Comparison of ENCODE assay signal across 8 mouse cellular contexts in the genomic region with DNA sequence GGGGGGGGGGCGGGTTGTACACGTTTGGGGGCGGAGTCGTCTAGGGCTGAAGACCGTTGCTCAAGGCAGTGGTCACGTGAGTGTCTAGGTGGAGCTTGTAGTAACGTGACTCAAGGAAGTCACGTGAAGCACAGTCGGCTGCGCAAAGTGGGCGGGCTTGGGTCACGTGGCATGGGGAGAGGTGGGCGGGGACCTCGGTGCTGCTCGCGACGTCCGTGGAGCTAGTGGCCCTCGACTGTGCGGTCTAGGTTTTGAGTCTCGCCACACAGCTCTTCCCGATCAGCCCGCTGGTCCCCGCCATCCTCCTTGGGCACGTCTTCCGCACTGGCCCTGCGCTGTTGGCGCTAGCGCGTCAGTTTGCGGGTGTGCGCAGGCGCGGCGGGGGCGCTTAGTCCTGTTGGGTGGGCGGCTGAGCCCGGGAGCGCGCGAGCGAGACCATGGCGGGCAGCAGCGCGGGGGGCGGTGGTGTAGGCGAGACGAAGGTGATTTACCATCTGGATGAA. TPM values are rescaled to one million over a fixed set of nuclear protein-coding genes. Genes with fewer than 3 reads are reported as not detected.
DNase-seq lines count a peak whose midpoint lies in the region; ATAC-seq and TF ChIP-seq lines count a peak whose summit lies in the region.

A gene (plus strand): TSS at position 200 of the 503 bp plus-strand sequence.

- peak; percentile 53 for ATAC-seq in heart, embryonic 15.5 days (replicated peaks; ENCODE audit: insufficient number of reproducible peaks, insufficient read depth, low FRiP score, low read depth)
- ATAC-seq in liver, postnatal 0 days, result peak; percentile 40
- ATAC-seq in neural tube, embryonic 14.5 days (ENCODE audit: low read depth), result peak; percentile 61

- WGBS in forebrain, embryonic 10.5 days, result under 1% methylated on average over 48 of the region's 48 CpGs
- WGBS in heart, embryonic 15.5 days, result under 1% methylated on average over 46 of the region's 48 CpGs
- WGBS in liver, postnatal 0 days (ENCODE audit: insufficient replicate concordance), result under 1% methylated on average over 48 of the region's 48 CpGs
- WGBS in neural tube, embryonic 14.5 days, result under 1% methylated on average over 41 of the region's 48 CpGs

- in situ Hi-C loops in CH12.LX (cut with MboI; ENCODE audit: low pct_ligation_motif_present, low pct_unique_long_range_greater_than_20kb, low sequenced_read_pairs), result loop anchor here (25.0 kb wide), 1 partner anchor 913 kb away; a partner anchor contains a TSS

- no peak for TF ChIP-seq EP300 in CH12.LX (IDR thresholded peaks at IDR 0.05; ENCODE audit: low read length)
- peak; percentile 38; the same call in 1 of the 2 replicates for TF ChIP-seq EP300 in liver, postnatal 0 days (IDR thresholded peaks at IDR 0.05; ENCODE audit: low read depth)

- peaks cover 12 to 62% of the 10 kb centered on the region in 2 experiments for H3K4me1 ChIP-seq in CH12.LX (ENCODE audit: control insufficient read depth in 1 of 2, insufficient read depth in 2 of 2)
- peaks cover 68% of the 10 kb centered on the region for H3K4me1 ChIP-seq in forebrain, embryonic 10.5 days
- peaks cover 51% of the 10 kb centered on the region for H3K4me1 ChIP-seq in heart, embryonic 15.5 days (replicated peaks)
- peaks cover 25% of the 10 kb centered on the region for H3K4me1 ChIP-seq in liver, postnatal 0 days (ENCODE audit: insufficient read depth)
- peaks cover 35% of the 10 kb centered on the region for H3K4me1 ChIP-seq in neural tube, embryonic 14.5 days (ENCODE audit: control insufficient read depth, insufficient read depth, low read length)

- TF ChIP-seq CTCF in CH12.LX (conservative IDR thresholded peaks at IDR 0.05 in 1 of 2, IDR thresholded peaks at IDR 0.05 in 1 of 2; ENCODE audit: low read depth in 2 of 2, low read length in 2 of 2), result no peak
- TF ChIP-seq CTCF in liver, postnatal 0 days (IDR thresholded peaks at IDR 0.05; ENCODE audit: low read depth), result no peak

- TF ChIP-seq RAD21 in CH12.LX (IDR thresholded peaks at IDR 0.05; ENCODE audit: low read depth, low read length), result no peak

- H3K27me3 ChIP-seq in CH12.LX (replicated peaks), result no peaks in the 10 kb centered on the region
- H3K27me3 ChIP-seq in forebrain, embryonic 10.5 days (ENCODE audit: poor library complexity, severe bottlenecking), result no peaks in the 10 kb centered on the region
- H3K27me3 ChIP-seq in heart, embryonic 15.5 days, result no peaks in the 10 kb centered on the region
- H3K27me3 ChIP-seq in liver, postnatal 0 days (ENCODE audit: insufficient read depth, low read length), result no peaks in the 10 kb centered on the region
- no peaks in the 10 kb centered on the region for H3K27me3 ChIP-seq in neural tube, embryonic 14.5 days (ENCODE audit: control insufficient read depth, insufficient read depth, low read length)

- dilution Hi-C loops in CH12.LX (cut with MboI; ENCODE audit: extremely low pct_ligation_motif_present, extremely low pct_unique_long_range_greater_than_20kb, low sequenced_read_pairs), result no loop called here

- peak within 1 kb of the TSS; percentile 57 for H3K9ac ChIP-seq in CH12.LX (ENCODE audit: insufficient read depth, low read depth)
- H3K9ac ChIP-seq in heart, embryonic 15.5 days, result peak within 1 kb of the TSS; percentile 90
- H3K9ac ChIP-seq in liver, postnatal 0 days (replicated peaks), result peak within 1 kb of the TSS; percentile 74
- peak within 1 kb of the TSS; percentile 69 for H3K9ac ChIP-seq in neural tube, embryonic 14.5 days (replicated peaks; ENCODE audit: low read depth, low read length)

- peak within 1 kb of the TSS; percentile 72 for H3K4me2 ChIP-seq in CH12.LX (ENCODE audit: insufficient read depth, low read depth, poor library complexity, severe bottlenecking)
- H3K4me2 ChIP-seq in heart, embryonic 15.5 days, result peak within 1 kb of the TSS; percentile 86
- peak within 1 kb of the TSS; percentile 99 for H3K4me2 ChIP-seq in liver, postnatal 0 days (ENCODE audit: low read depth, low read length)
- peak within 1 kb of the TSS; percentile 46 for H3K4me2 ChIP-seq in neural tube, embryonic 14.5 days (ENCODE audit: low read depth, low read length)

- DNase-seq in CH12.LX (ENCODE audit: extremely low read depth), result peak; percentile 98
- peak; percentile 87 for DNase-seq in c-Kit-positive CD71-negative TER-119-negative erythroid progenitor cells, embryonic 14.5 days (ENCODE audit: low read depth)
- peak; percentile 96 for DNase-seq in forebrain, embryonic 10.5 days (ENCODE audit: extremely low spot score, low spot score)
- peak; percentile 96 to 98 for DNase-seq in kidney, postnatal 25 days
- peak; percentile 96 for DNase-seq in liver, postnatal 0 days
- peak; percentile 95 for DNase-seq in testis, postnatal 10 days (ENCODE audit: low spot score)

- TF ChIP-seq POLR2A in CH12.LX (IDR thresholded peaks at IDR 0.05; ENCODE audit: low read depth, low read length), result peak; percentile 82

- peak within 1 kb of the TSS; percentile 62 to 96 (median 86) for H3K4me3 ChIP-seq in CH12.LX (replicated peaks in 1 of 3; ENCODE audit: low read depth in 2 of 3, low read length in 2 of 3, poor library complexity in 1 of 3)
- H3K4me3 ChIP-seq in forebrain, embryonic 10.5 days, result peak within 1 kb of the TSS; percentile 95
- peak within 1 kb of the TSS; percentile 81 for H3K4me3 ChIP-seq in heart, embryonic 15.5 days
- H3K4me3 ChIP-seq in liver, postnatal 0 days (ENCODE audit: low read depth, low read length), result peak within 1 kb of the TSS; percentile 73
- peak within 1 kb of the TSS; percentile 75 for H3K4me3 ChIP-seq in neural tube, embryonic 14.5 days (ENCODE audit: low read depth, low read length)

- no peaks in the 10 kb centered on the region for H3K9me3 ChIP-seq in CH12.LX (replicated peaks; ENCODE audit: low read length)
- no peaks in the 10 kb centered on the region for H3K9me3 ChIP-seq in forebrain, embryonic 10.5 days
- H3K9me3 ChIP-seq in heart, embryonic 15.5 days (replicated peaks), result no peaks in the 10 kb centered on the region
- H3K9me3 ChIP-seq in liver, postnatal 0 days (ENCODE audit: low read length), result no peaks in the 10 kb centered on the region
- H3K9me3 ChIP-seq in neural tube, embryonic 14.5 days (ENCODE audit: control insufficient read depth, low read length), result no peaks in the 10 kb centered on the region

- H3K79me2 ChIP-seq in CH12.LX (replicated peaks; ENCODE audit: control insufficient read depth, extremely low read depth, insufficient read depth, poor library complexity, severe bottlenecking), result peaks cover 52% of the 10 kb centered on the region

- H3K36me3 ChIP-seq in CH12.LX (replicated peaks in 1 of 2; ENCODE audit: control insufficient read depth in 1 of 2, insufficient read depth in 1 of 2, low read length in 1 of 2), result peaks cover 33 to 64% of the 10 kb centered on the region in 2 experiments
- peaks cover 47% of the 10 kb centered on the region for H3K36me3 ChIP-seq in forebrain, embryonic 10.5 days (replicated peaks)
- H3K36me3 ChIP-seq in heart, embryonic 15.5 days, result peaks cover 23% of the 10 kb centered on the region
- H3K36me3 ChIP-seq in liver, postnatal 0 days (replicated peaks; ENCODE audit: insufficient read depth, low read length), result peaks cover 27% of the 10 kb centered on the region
- H3K36me3 ChIP-seq in neural tube, embryonic 14.5 days (ENCODE audit: control insufficient read depth, insufficient read depth, low read length), result peaks cover 23% of the 10 kb centered on the region

- H3K27ac ChIP-seq in CH12.LX (ENCODE audit: insufficient read depth, low read depth), result peak within 1 kb of the TSS; percentile 84
- H3K27ac ChIP-seq in forebrain, embryonic 10.5 days, result peak within 1 kb of the TSS; percentile 95
- peak within 1 kb of the TSS; percentile 96 for H3K27ac ChIP-seq in heart, embryonic 15.5 days
- H3K27ac ChIP-seq in liver, postnatal 0 days (ENCODE audit: low read depth), result peak within 1 kb of the TSS; percentile 78
- peak within 1 kb of the TSS; percentile 93 for H3K27ac ChIP-seq in neural tube, embryonic 14.5 days (ENCODE audit: low read depth, low read length)

TF ChIP-seq in CH12.LX, 34 proteins besides CTCF, POLR2A, EP300 and RAD21 (continues in another document):
- TF ChIP-seq HCFC1 (IDR thresholded peaks at IDR 0.05; ENCODE audit: low read depth, low read length), result peak; percentile 77
- peak; percentile 70; the same call in 1 of the 2 replicates for TF ChIP-seq MYC (IDR thresholded peaks at IDR 0.05; ENCODE audit: low read depth, low read length)
- 0 out of 2 replicates have a peak, but pooled peaks have one; percentile 44 for TF ChIP-seq IRF4 (IDR thresholded peaks at IDR 0.05; ENCODE audit: low read depth, low read length)
- TF ChIP-seq MAFK (IDR thresholded peaks at IDR 0.05; ENCODE audit: insufficient replicate concordance, low read length), result no peak
- no peak for TF ChIP-seq ZNF384 (IDR thresholded peaks at IDR 0.05; ENCODE audit: low read depth, low read length)
- TF ChIP-seq KAT2A (IDR thresholded peaks at IDR 0.05; ENCODE audit: insufficient replicate concordance, low read length), result no peak
- peak; percentile 71 for TF ChIP-seq ZMIZ1 (IDR thresholded peaks at IDR 0.05; ENCODE audit: low read depth, low read length)
- no peak for TF ChIP-seq JUN (IDR thresholded peaks at IDR 0.05; ENCODE audit: insufficient read depth, low read depth, low read length)
- peak; percentile 84 for TF ChIP-seq NRF1 (IDR thresholded peaks at IDR 0.05; ENCODE audit: low read depth, low read length)
- peak; percentile 89 for TF ChIP-seq SIN3A (IDR thresholded peaks at IDR 0.05; ENCODE audit: low read length)
- TF ChIP-seq TBP (conservative IDR thresholded peaks at IDR 0.05; ENCODE audit: low read depth, low read length), result 0 out of 2 replicates have a peak, but pooled peaks have one; percentile 24
- TF ChIP-seq CHD2 (IDR thresholded peaks at IDR 0.05; ENCODE audit: low read length), result peak; percentile 44; the same call in 1 of the 2 replicates
- peak; percentile 89 for TF ChIP-seq MXI1 (IDR thresholded peaks at IDR 0.05; ENCODE audit: low read depth, low read length)
- no peak for TF ChIP-seq PAX5 (IDR thresholded peaks at IDR 0.05; ENCODE audit: low read length)
- TF ChIP-seq ELF1 (IDR thresholded peaks at IDR 0.05; ENCODE audit: low read depth, low read length), result peak; percentile 72
- TF ChIP-seq RCOR1 (conservative IDR thresholded peaks at IDR 0.05; ENCODE audit: low read depth, low read length), result peak; percentile 86; the same call in 1 of the 2 replicates
- peak; percentile 100 for TF ChIP-seq MAX (IDR thresholded peaks at IDR 0.05; ENCODE audit: low read length)
- peak; percentile 99 for TF ChIP-seq USF1 (IDR thresholded peaks at IDR 0.05; ENCODE audit: low read depth, low read length)

RNA-seq across cellular contexts. Expression of the gene that starts here (rescaled TPM):
- total RNA-seq in CH12.LX (2012; rRNA removed) (27.3 and 30.6 TPM in 2 replicates), CH12.LX (2014; rRNA removed) (15.1 and 15.7 TPM in 2 replicates)
- 25.3 and 27.1 TPM in 2 replicates for polyA plus RNA-seq in CH12.LX (2012; ENCODE audit: insufficient read length, low read depth)
- 44.3 and 51.6 TPM in 2 replicates for polyA plus RNA-seq in forebrain, embryonic 10.5 days (2016; fragmentation: Nextera tagmentation; extraction: Ambion mirVana)
- 17.4 and 24.8 TPM in 2 replicates for polyA plus RNA-seq in heart, embryonic 15.5 days (2015; fragmentation: Nextera tagmentation; extraction: Ambion mirVana)
- 2.7 and 3.4 TPM in 2 replicates for polyA plus RNA-seq in liver, postnatal 0 days (2015; fragmentation: Nextera tagmentation; extraction: Ambion mirVana)
- polyA plus RNA-seq in neural tube, embryonic 14.5 days (2014; fragmentation: Nextera tagmentation; extraction: Ambion mirVana), result 19.0 and 19.2 TPM in 2 replicates

Comparison
In these comparisons a context has a peak if more than half of its experiments do, and no peak if none do; other contexts are left out.
1. Peak in every context shown above with its lines: DNase-seq, ATAC-seq, H3K4me3 ChIP-seq and H3K27ac ChIP-seq.
2. H3K4me2 ChIP-seq: peak in every context shown above with its lines; median percentile 99 in liver, postnatal 0 days; 86 in heart, embryonic 15.5 days; 72 in CH12.LX; 46 in neural tube, embryonic 14.5 days.